Mouse (Mus musculus): Measurements from ENCODE around the gene Cldn13. TPM values are rescaled to one million over a fixed set of nuclear protein-coding genes. Genes with fewer than 3 reads are reported as not detected.
"Not testable (repeated sequence)": the region's sequence is repeated elsewhere in the genome, so short reads cannot be mapped to it uniquely, and the experiment has no call there.

Gene Cldn13
- 2.6 and 2.7 TPM in 2 replicates for polyA plus RNA-seq (2016; fragmentation: Nextera tagmentation; extraction: Ambion mirVana)

DNA sequence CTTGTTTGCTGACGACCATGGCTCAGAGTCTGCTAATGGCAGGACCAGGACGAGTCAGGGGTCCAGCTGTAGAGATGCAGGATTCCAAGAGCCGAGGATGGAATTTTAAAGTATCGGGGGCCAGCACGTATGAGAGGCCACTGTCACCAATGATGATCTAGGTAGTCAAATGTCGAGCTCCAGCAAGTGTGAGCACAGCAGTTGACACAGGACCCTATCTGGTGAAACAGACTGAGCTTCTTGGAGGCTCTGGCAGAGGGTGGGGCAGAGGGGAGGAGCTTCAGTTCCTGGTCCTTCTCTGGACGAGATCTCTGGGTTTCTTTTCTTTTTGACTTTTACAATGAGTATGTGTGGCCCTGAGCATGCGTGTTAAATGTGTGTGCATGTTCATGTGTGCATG, at the start of gene Cldn13:
Gene Cldn13 (minus strand): TSS at position 216 of the 400 bp plus-strand sequence.
- Histone ChIP-seq H3K36me3 (no peaks in the 10 kb centered on the region), H3K27me3 (replicated peaks) (0 out of 2 replicates have a peak, but pooled peaks cover 4% of the 10 kb centered on the region), H3K27ac (no peak within 1 kb of the TSS), H3K4me1 (no peaks in the 10 kb centered on the region), H3K4me3 (no peak within 1 kb of the TSS), H3K9ac (no peak within 1 kb of the TSS), H3K9me3 (no peaks in the 10 kb centered on the region), H3K4me2 (replicated peaks) (no peak within 1 kb of the TSS)
- no peak for ATAC-seq (ENCODE audit: low FRiP score, low read depth)
- WGBS: 84% methylated on average over 8 of the region's 8 CpGs

DNA sequence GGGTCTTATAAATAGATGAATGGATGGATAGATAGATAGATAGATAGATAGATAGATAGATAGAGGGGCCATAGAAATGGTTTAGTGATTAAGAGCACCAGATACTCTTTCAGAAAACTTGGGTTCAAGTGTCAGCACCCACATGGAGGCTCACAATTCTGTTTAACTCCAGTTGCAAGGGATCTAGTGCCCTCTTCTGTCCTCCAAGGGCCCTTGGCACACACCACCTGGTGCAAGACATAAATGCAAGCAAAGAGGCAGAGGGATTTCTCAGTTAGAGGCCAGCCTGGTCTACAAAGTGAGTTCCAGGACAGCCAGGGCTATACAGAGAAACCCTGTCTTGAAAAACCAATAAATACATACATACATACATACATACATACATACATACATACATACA, 49.3 kb upstream of the Cldn13 start:
- H3K4me3 ChIP-seq; H3K9ac ChIP-seq; H3K4me2 ChIP-seq (replicated peaks); H3K36me3 ChIP-seq; H3K27ac ChIP-seq; ATAC-seq (ENCODE audit: low FRiP score, low read depth); H3K27me3 ChIP-seq (replicated peaks); H3K9me3 ChIP-seq; H3K4me1 ChIP-seq: not testable (repeated sequence)

DNA sequence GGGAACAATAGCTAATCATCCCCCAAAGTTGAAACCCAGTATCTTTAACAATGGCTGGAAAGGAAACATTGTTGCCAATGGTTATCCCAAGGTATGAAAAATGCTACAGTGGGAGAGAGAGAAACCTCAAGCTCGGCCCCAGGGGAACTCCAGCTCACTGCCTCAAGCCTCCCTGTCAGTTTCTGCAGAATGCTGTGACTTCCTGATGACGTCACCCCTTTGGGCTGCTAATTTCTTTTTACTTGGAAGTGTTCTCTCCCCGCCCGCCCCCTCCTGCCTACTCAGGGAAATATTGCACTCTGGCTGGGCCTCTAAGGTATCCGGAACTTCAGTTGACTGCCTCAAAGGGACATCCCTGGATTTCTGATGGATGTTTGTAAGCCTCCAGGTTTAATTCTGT, 48.2 kb upstream of the Cldn13 start:
- 30% methylated on average over 5 of the region's 5 CpGs for WGBS

DNA sequence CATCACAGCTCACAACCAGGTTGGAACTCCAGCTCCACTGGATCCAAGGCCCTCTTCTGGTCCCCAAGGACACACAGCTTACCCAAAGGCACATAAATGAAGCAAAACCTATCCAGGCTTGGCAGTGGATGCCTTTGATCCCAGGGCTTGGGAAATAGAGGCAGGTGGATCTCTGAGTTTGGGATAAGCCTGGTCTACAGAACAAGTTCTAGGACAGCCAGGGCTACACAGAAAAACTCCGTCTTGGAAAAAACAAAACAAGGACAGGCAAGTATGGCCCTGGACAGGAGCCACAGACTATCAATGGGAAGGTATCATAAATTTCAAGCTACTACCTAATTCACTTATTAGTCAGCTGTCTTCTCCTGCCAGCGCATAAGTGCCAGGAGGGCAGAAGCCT, 46.2 kb upstream of the Cldn13 start:
- no peaks in the 10 kb centered on the region for H3K36me3 ChIP-seq
- H3K4me3 ChIP-seq: no peak overlapping the region
- no peaks in the 10 kb centered on the region for H3K27me3 ChIP-seq (replicated peaks)
- no peaks in the 10 kb centered on the region; the same call in 1 of the 2 replicates for H3K4me1 ChIP-seq
- H3K27ac ChIP-seq: no peak overlapping the region
- H3K9me3 ChIP-seq: no peaks in the 10 kb centered on the region
- H3K4me2 ChIP-seq (replicated peaks): no peak overlapping the region
- H3K9ac ChIP-seq: no peak overlapping the region
- ATAC-seq (ENCODE audit: low FRiP score, low read depth): no peak
- WGBS: 94% methylated on average over 2 of the region's 2 CpGs

More for the DNA sequence above, 48.2 kb upstream of the Cldn13 start:
- H3K36me3 ChIP-seq: no peaks in the 10 kb centered on the region
- H3K4me3 ChIP-seq: no peak overlapping the region
- no peak overlapping the region for H3K9ac ChIP-seq
- no peak overlapping the region for H3K4me2 ChIP-seq (replicated peaks)
- H3K27ac ChIP-seq: no peak overlapping the region
- H3K27me3 ChIP-seq (replicated peaks): peaks cover 6% of the 10 kb centered on the region; the same call in 1 of the 2 replicates
- no peaks in the 10 kb centered on the region for H3K9me3 ChIP-seq
- no peaks in the 10 kb centered on the region; the same call in 1 of the 2 replicates for H3K4me1 ChIP-seq
- ATAC-seq (ENCODE audit: low FRiP score, low read depth): no peak

DNA sequence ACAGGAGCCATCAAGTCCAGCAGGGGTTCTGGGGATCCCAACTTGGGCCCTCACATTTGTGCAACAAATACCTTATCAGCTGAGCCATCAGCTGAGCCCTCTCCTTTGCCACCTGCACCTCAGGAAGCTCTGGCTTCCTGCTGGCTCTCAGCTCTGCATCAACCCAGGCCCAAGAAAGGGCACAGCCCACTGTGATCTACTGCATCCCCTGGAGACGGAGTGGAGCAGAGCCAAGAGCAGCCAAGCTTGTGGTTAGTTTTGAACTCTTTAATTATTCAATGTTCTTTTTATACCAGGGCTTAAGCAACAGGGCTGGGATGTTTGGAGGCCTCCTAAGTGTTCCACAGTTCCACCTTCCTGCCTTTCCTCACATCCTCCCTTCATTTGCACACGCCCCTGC, 45.1 kb upstream of the Cldn13 start:
- H3K4me1 ChIP-seq: no peaks in the 10 kb centered on the region
- 61% methylated on average over 2 of the region's 2 CpGs for WGBS
- H3K4me2 ChIP-seq (replicated peaks): no peak overlapping the region
- no peaks in the 10 kb centered on the region for H3K27me3 ChIP-seq (replicated peaks)
- H3K9ac ChIP-seq: no peak overlapping the region
- H3K36me3 ChIP-seq: no peaks in the 10 kb centered on the region
- no peaks in the 10 kb centered on the region for H3K9me3 ChIP-seq
- no peak for ATAC-seq (ENCODE audit: low FRiP score, low read depth)
- H3K4me3 ChIP-seq: no peak overlapping the region
- no peak overlapping the region for H3K27ac ChIP-seq

DNA sequence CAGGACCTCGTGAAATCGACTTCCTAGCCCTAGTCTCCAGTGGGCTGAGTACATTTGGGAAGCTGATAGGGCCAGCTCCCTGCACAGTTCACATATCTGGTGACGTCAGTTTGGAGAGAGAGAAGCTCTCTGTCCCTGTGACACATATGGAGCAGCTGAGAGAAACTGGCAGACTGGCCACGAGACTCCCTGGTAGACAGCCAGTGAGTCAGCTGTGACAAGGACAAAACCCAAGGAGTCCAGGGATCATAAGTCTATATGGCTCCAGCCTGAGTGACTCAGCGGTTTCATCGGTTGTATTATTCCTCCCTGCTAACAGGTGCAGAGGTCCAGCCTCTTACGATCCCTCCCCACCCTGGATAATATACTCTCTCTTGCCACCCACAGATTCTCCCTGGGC, 43.8 kb upstream of the Cldn13 start:
- no peak for ATAC-seq (ENCODE audit: low FRiP score, low read depth)
- Histone ChIP-seq H3K36me3 (no peaks in the 10 kb centered on the region), H3K9me3 (no peaks in the 10 kb centered on the region), H3K27me3 (replicated peaks) (no peaks in the 10 kb centered on the region), H3K27ac (no peak overlapping the region), H3K4me1 (no peaks in the 10 kb centered on the region), H3K4me2 (replicated peaks) (no peak overlapping the region), H3K4me3 (no peak overlapping the region), H3K9ac (no peak overlapping the region)
- WGBS: 79% methylated on average over 7 of the region's 7 CpGs

DNA sequence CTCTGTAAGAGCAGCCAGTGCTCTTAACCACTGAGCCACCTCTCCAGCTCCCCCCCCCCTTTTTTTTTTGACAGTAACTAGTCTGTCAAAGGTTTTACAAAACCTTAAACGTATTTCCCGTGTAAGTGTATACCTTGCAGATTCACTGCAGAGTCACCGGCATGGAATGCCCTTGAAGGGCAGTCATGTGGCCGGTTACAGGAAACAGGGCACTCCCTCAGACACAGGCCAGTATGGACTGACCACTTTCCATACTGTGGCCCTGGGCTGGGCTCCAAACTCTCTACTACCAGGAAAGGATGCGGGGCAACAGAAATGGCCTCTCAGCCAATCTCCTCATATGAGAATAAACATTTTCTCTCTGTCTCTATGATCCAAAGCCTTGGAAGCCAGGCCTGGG, 40.2 kb upstream of the Cldn13 start:
- ATAC-seq (ENCODE audit: low FRiP score, low read depth): no peak
- no peak overlapping the region for H3K4me3 ChIP-seq
- no peaks in the 10 kb centered on the region for H3K9me3 ChIP-seq
- no peaks in the 10 kb centered on the region for H3K4me1 ChIP-seq
- 84% methylated on average over 5 of the region's 5 CpGs for WGBS
- no peaks in the 10 kb centered on the region for H3K36me3 ChIP-seq
- no peak overlapping the region for H3K4me2 ChIP-seq (replicated peaks)
- 0 out of 2 replicates have a peak, but pooled peaks cover 3% of the 10 kb centered on the region for H3K27me3 ChIP-seq (replicated peaks)
- no peak overlapping the region for H3K9ac ChIP-seq
- H3K27ac ChIP-seq: no peak overlapping the region

DNA sequence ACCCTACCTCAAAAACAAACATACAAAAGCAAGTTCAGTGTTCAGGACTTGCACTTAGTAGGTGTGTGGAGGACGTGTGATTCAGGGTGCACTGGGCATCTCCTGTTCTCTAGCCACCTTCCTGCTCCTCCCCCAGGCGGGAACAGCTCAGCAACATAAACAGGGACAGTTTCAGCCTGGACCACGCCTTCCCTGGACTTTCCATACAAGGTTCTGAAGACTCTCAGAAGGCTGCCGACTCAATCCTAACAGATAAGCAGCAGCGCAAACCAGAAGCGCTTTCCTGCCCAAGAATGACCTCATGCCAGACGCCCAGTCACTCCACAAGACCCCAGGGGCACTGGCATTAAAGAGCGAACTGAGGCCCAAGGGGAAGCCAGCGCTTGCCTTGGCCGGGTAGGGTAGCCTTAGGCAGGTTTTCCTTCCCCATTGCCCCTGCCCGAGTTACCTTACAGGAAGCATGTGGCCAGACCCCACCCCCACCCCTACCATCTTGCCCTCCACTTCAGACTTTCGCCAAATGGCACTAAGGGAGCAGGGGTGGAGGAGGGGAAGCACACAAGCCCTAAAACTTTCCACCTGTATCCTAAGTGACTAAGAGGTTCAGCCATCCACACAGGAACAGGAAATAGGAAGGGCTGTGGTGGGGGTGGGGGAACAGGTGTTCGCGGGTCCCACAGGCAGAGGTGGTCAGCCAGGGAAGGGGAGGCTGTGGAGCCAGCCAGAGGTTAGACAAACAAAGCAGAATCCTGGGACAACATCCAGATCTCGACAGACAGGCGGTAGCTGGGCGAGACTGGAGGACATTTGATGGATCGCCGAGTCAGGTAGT, 35.9 kb upstream of the Cldn13 start:
- no peaks in the 10 kb centered on the region for H3K36me3 ChIP-seq
- H3K4me1 ChIP-seq: peaks cover 5% of the 10 kb centered on the region; the same call in 1 of the 2 replicates
- H3K27ac ChIP-seq: no peak overlapping the region
- H3K4me2 ChIP-seq (replicated peaks): no peak overlapping the region
- ATAC-seq (ENCODE audit: low FRiP score, low read depth): no peak
- no peak overlapping the region for H3K4me3 ChIP-seq
- no peak overlapping the region for H3K9ac ChIP-seq
- H3K9me3 ChIP-seq: no peaks in the 10 kb centered on the region
- H3K27me3 ChIP-seq (replicated peaks): peaks cover 18% of the 10 kb centered on the region
- 49% methylated on average over 19 of the region's 19 CpGs for WGBS

DNA sequence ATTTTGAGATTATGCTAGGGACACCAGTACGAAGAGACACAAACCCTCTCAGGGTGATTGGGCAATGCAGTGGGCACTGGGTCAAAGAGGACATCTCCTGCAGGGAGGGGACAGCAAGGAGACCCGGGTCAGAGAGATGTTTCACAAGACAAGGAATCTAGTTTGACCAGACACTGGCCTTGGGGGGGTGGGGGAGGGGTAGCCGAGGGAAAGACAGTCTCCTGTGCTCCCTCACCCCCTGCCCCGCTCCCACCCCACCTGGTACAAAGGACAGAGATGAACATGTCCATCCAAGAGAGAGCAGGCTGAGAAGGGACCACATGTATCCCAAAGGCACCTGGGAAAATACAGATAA, 32.7 kb upstream of the Cldn13 start:
- Histone ChIP-seq H3K4me1 (peaks cover 5% of the 10 kb centered on the region; the same call in 1 of the 2 replicates), H3K27me3 (replicated peaks) (peaks cover 37% of the 10 kb centered on the region), H3K4me3 (no peak overlapping the region), H3K36me3 (no peaks in the 10 kb centered on the region), H3K4me2 (replicated peaks) (no peak overlapping the region), H3K27ac (no peak overlapping the region), H3K9ac (no peak overlapping the region), H3K9me3 (no peaks in the 10 kb centered on the region)
- ATAC-seq (ENCODE audit: low FRiP score, low read depth): no peak
- 70% methylated on average over 4 of the region's 4 CpGs for WGBS

DNA sequence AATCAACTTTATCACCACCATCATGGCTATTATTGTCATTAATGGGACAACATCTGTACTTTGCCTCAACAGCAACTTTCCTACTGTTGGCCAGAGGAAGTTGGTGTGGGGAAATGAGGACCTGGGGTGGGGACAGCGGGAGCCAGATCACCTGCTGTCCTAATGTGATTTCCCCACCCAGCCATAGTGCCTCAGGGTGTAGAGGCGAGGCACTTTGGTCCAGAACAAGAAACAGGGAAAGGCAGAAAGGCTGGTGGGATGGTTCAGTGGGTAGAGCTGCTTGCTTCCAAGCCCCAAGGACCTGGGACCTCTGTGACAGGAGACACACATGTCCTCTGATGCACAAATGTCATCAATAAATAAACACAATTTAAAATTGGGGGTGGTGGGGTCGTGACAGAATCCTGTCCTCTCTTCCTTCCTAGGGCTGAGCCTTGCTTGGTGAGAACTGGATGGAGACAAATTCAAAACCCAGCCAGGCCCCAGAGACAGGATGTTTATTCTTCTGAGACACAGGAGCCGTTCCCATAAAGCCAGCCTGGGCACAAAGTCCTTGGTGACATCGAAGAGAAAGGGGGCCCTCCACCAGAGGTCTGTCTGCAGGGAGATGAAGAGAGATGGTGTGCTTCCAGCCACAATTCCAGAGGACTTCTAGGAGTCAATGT, 32.2 kb upstream of the Cldn13 start:
- no peaks in the 10 kb centered on the region for H3K36me3 ChIP-seq

DNA sequence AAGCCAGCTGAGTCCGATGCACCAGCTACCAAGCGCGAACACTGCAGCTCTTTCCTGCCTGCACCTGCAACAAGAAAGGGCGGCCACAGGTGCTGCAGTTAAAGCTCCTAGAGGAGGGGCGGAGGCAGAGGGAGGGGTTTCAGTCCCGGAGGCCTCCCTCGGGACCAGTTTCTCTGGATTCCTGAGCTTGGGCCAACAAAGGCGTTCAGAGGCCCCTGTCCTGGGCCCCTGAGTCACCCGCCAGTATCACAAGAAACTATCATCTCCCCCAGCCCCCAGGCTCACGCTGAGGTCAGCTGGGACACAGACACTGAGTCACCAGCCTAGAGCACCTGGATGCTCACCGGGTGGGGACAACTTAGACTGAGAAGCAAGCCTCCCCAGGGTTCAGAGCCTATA, 31.5 kb upstream of the Cldn13 start, which contains the start of gene Cldn4:
Gene Cldn4 (minus strand): TSS at position 78 of the 399 bp plus-strand sequence.
- no peaks in the 10 kb centered on the region for H3K36me3 ChIP-seq
- H3K27me3 ChIP-seq (replicated peaks): peaks cover 37% of the 10 kb centered on the region
- peaks cover 5% of the 10 kb centered on the region; the same call in 1 of the 2 replicates for H3K4me1 ChIP-seq
- H3K9ac ChIP-seq: no peak within 1 kb of the TSS
- H3K4me3 ChIP-seq: 0 out of 2 replicates have a peak within 1 kb of the TSS, but pooled peaks have one; percentile 1
- no peak for ATAC-seq (ENCODE audit: low FRiP score, low read depth)
- peak within 1 kb of the TSS; percentile 36 for H3K4me2 ChIP-seq (replicated peaks)
- H3K27ac ChIP-seq: no peak within 1 kb of the TSS
- no peaks in the 10 kb centered on the region for H3K9me3 ChIP-seq
- 8% methylated on average over 11 of the region's 11 CpGs for WGBS

More for the DNA sequence above, 32.2 kb upstream of the Cldn13 start:
- Histone ChIP-seq H3K27me3 (replicated peaks) (peaks cover 37% of the 10 kb centered on the region), H3K27ac (no peak overlapping the region), H3K4me2 (replicated peaks) (no peak overlapping the region), H3K9me3 (no peaks in the 10 kb centered on the region), H3K9ac (no peak overlapping the region), H3K4me1 (peaks cover 5% of the 10 kb centered on the region; the same call in 1 of the 2 replicates), H3K4me3 (no peak overlapping the region)
- ATAC-seq (ENCODE audit: low FRiP score, low read depth): no peak
- WGBS: 66% methylated on average over 5 of the region's 5 CpGs

DNA sequence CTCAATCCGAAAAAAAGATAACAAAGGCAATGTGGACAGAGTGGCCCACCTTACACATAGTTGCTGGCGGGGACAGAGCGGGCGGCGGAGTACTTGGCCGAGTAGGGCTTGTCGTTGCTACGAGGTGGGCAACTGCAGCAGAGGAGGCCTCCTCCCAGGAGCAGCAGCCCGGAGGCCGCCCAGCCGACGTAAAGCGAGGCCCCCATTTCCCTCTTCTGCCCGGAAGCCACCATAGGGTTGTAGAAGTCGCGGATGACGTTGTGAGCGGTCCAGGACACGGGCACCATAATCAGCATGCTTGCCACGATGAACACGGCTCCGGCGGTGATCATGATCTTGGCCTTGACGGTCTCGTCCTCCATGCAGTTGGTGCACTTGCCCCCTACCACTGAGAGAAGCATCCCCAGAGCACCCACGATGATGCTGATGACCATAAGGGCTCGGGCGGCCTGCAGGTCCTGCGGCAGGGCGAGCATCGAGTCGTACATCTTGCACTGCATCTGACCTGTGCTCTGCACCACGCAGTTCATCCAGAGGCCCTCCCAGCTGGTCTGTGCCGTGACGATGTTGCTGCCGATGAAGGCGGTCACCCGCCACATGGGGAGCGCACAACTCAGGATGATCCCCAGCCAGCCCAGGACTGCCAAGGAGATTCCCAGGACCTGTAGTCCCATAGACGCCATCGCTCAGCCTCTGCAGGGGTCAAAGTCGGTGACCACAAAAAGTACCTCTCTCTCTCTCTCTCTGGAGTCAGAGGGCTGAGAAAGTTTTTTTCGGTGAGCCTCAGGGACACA, 30.9 kb upstream of the Cldn13 start:
- Histone ChIP-seq H3K27me3 (replicated peaks) (peaks cover 33% of the 10 kb centered on the region), H3K27ac (no peak overlapping the region), H3K4me3 (0 out of 2 replicates have a peak overlapping the region, but pooled peaks have one; percentile 1), H3K36me3 (no peaks in the 10 kb centered on the region), H3K9ac (no peak overlapping the region), H3K4me1 (peaks cover 5% of the 10 kb centered on the region; the same call in 1 of the 2 replicates), H3K9me3 (no peaks in the 10 kb centered on the region), H3K4me2 (replicated peaks) (peak overlapping the region; percentile 36)
- ATAC-seq (ENCODE audit: low FRiP score, low read depth): no peak
- WGBS: 18% methylated on average over 43 of the region's 43 CpGs

All from neural tube, embryonic 12.5 days (tissue).